In genomic region chr9:29026410-29026809, GRCm38 (mm10) we compare ENCODE assay signal across 30 mouse cellular contexts.
DNase-seq lines count a peak whose midpoint lies in the region; ATAC-seq lines count a peak whose summit lies in the region.
"Had no signal": no experiment of that assay in that cellular context is flagged by ENCODE, and none has a peak within 500 bp of the region (broad histone marks: within the 10 kb centered on the region; RNA-seq: fewer than 3 reads in every experiment).

No protein-coding gene starts in this region.

- ATAC-seq in heart, embryonic 16.5 days (replicated peaks; ENCODE audit: extremely low read depth, insufficient read depth, low FRiP score): no peak
- ATAC-seq: CD4-positive, CD25-positive, alpha-beta regulatory T cell, adult 4 months; forebrain, postnatal 0 days; inflammation-experienced regulatory T-cells, adult 6 months; midbrain, embryonic 13.5 days had no signal

- H3K4me1 ChIP-seq in heart, embryonic 10.5 days: peaks cover 23% of the 10 kb centered on the region
- peaks cover 20% of the 10 kb centered on the region for H3K4me1 ChIP-seq in heart, embryonic 16.5 days (ENCODE audit: control insufficient read depth, insufficient read depth, low read length)
- H3K4me1 ChIP-seq: embryonic facial prominence, embryonic 10.5 days; embryonic facial prominence, embryonic 15.5 days; forebrain, embryonic 12.5 days; hindbrain, embryonic 15.5 days; midbrain, embryonic 13.5 days; neural tube, embryonic 13.5 days had no signal

- no peak overlapping the region for H3K4me3 ChIP-seq in heart, embryonic 10.5 days
- H3K4me3 ChIP-seq in heart, embryonic 16.5 days (ENCODE audit: low read length): no peak overlapping the region
- H3K4me3 ChIP-seq: embryonic facial prominence, embryonic 10.5 days; embryonic facial prominence, embryonic 15.5 days; forebrain, embryonic 12.5 days; hindbrain, embryonic 10.5 days; hindbrain, embryonic 15.5 days; midbrain, embryonic 13.5 days; neural tube, embryonic 13.5 days had no signal

- no peak for DNase-seq in heart, embryonic 10.5 days (ENCODE audit: low spot score)
- no peak for DNase-seq in heart, adult 18-20 months
- DNase-seq in heart, postnatal 36 days: no peak
- DNase-seq in right cerebral cortex, postnatal 25 days: peak; percentile 36
- no peak for DNase-seq in right cerebral cortex, postnatal 4 days
- no peak for DNase-seq in gastrocnemius, postnatal 36 days
- DNase-seq: adrenal gland, postnatal 14 days; forebrain, postnatal 0 days; gastrocnemius, postnatal 14 days; kidney, adult 11 months; kidney, postnatal 14 days; layer of hippocampus, adult 9-11 months; liver; lung, adult 2 months; lung, postnatal 10 days; thymus, adult 18-20 months; thymus, postnatal 25 days had no signal

- peak overlapping the region; percentile 74 for H3K27ac ChIP-seq in heart, embryonic 10.5 days
- H3K27ac ChIP-seq in heart, embryonic 16.5 days (ENCODE audit: low read length): peak overlapping the region; percentile 42; the same call in 1 of the 2 replicates
- H3K27ac ChIP-seq: embryonic facial prominence, embryonic 10.5 days; embryonic facial prominence, embryonic 15.5 days; forebrain, embryonic 12.5 days; hindbrain, embryonic 10.5 days; hindbrain, embryonic 15.5 days; liver, embryonic 14.5 days; macrophage; midbrain, embryonic 13.5 days; neural tube, embryonic 13.5 days; stomach, postnatal 0 days had no signal

- no peak overlapping the region for H3K9ac ChIP-seq in heart, embryonic 16.5 days (ENCODE audit: low read length)
- H3K9ac ChIP-seq: embryonic facial prominence, embryonic 15.5 days; forebrain, embryonic 12.5 days; forebrain, postnatal 0 days; hindbrain, embryonic 15.5 days; liver, embryonic 14.5 days; midbrain, embryonic 13.5 days; neural tube, embryonic 13.5 days had no signal

- intact Hi-C loops in heart, postnatal 36 days (cut with DNase I): no loop called here
- intact Hi-C loops in gastrocnemius, postnatal 36 days (cut with DNase I): no loop called here

- H3K9me3 ChIP-seq in heart, embryonic 10.5 days: no peaks in the 10 kb centered on the region
- H3K9me3 ChIP-seq in heart, embryonic 16.5 days (replicated peaks; ENCODE audit: control insufficient read depth, low read length): no peaks in the 10 kb centered on the region
- H3K9me3 ChIP-seq: embryonic facial prominence, embryonic 10.5 days; embryonic facial prominence, embryonic 15.5 days; forebrain, embryonic 12.5 days; hindbrain, embryonic 10.5 days; hindbrain, embryonic 15.5 days; midbrain, embryonic 13.5 days; neural tube, embryonic 13.5 days had no signal

- H3K4me2 ChIP-seq in heart, embryonic 16.5 days (ENCODE audit: low read depth, low read length): no peak overlapping the region
- H3K4me2 ChIP-seq: embryonic facial prominence, embryonic 15.5 days; forebrain, embryonic 12.5 days; hindbrain, embryonic 15.5 days; midbrain, embryonic 13.5 days; neural tube, embryonic 13.5 days had no signal

- H3K36me3 ChIP-seq in heart, embryonic 10.5 days: no peaks in the 10 kb centered on the region
- H3K36me3 ChIP-seq in heart, embryonic 16.5 days (ENCODE audit: control insufficient read depth, insufficient read depth): no peaks in the 10 kb centered on the region
- H3K36me3 ChIP-seq: embryonic facial prominence, embryonic 10.5 days; embryonic facial prominence, embryonic 15.5 days; forebrain, embryonic 12.5 days; hindbrain, embryonic 10.5 days; hindbrain, embryonic 15.5 days; midbrain, embryonic 13.5 days; neural tube, embryonic 13.5 days had no signal

- 76% methylated on average over 6 of the region's 6 CpGs for WGBS in heart, embryonic 10.5 days
- WGBS in heart, embryonic 16.5 days: 78% methylated on average over 6 of the region's 6 CpGs

- no peaks in the 10 kb centered on the region for H3K27me3 ChIP-seq in heart, embryonic 10.5 days (ENCODE audit: insufficient read depth, poor library complexity, severe bottlenecking)
- no peaks in the 10 kb centered on the region for H3K27me3 ChIP-seq in heart, embryonic 16.5 days (ENCODE audit: control insufficient read depth, insufficient read depth, low read length)
- H3K27me3 ChIP-seq: embryonic facial prominence, embryonic 15.5 days; forebrain, embryonic 12.5 days; hindbrain, embryonic 15.5 days; midbrain, embryonic 13.5 days; neural tube, embryonic 13.5 days had no signal
